Mouse (Mus musculus): ENCODE measurements around the gene Lyrm9. TPM values are rescaled to one million over a fixed set of nuclear protein-coding genes. Genes with fewer than 3 reads are reported as not detected.

The Lyrm9 gene
- polyA plus RNA-seq, 1 experiment from 2014 or later = 14.2 TPM

- WGBS = 77% methylated on average over 6 of the region's 6 CpGs
- Histone ChIP-seq H3K27ac (replicated peaks; ENCODE audit: low read depth, low read length) (no peak overlapping the region), H3K9ac (replicated peaks; ENCODE audit: low read length) (no peak overlapping the region), H3K4me3 (ENCODE audit: low read depth, low read length) (no peak overlapping the region), H3K4me2 (ENCODE audit: low read depth, low read length) (no peak overlapping the region), H3K36me3 (replicated peaks; ENCODE audit: control insufficient read depth, insufficient read depth, low read depth, low read length) (no peaks in the 10 kb centered on the region), H3K4me1 (ENCODE audit: control insufficient read depth, insufficient read depth, low read length) (no peaks in the 10 kb centered on the region), H3K27me3 (ENCODE audit: control insufficient read depth, insufficient read depth, low read length) (no peaks in the 10 kb centered on the region), H3K9me3 (replicated peaks; ENCODE audit: control insufficient read depth, low read length) (no peaks in the 10 kb centered on the region)
- no peak for DNase-seq (ENCODE audit: low spot score)
- no peak for ATAC-seq (replicated peaks; ENCODE audit: insufficient number of reproducible peaks, low FRiP score, low TSS enrichment, low read depth)
These were observed 21.8 kb upstream of the Lyrm9 start for GRCm38 (mm10) chr11:78804551-78804950.

- Histone ChIP-seq H3K27me3 (ENCODE audit: control insufficient read depth, insufficient read depth, low read length) (no peaks in the 10 kb centered on the region), H3K27ac (replicated peaks; ENCODE audit: low read depth, low read length) (no peak overlapping the region), H3K9ac (replicated peaks; ENCODE audit: low read length) (no peak overlapping the region), H3K4me2 (ENCODE audit: low read depth, low read length) (no peak overlapping the region), H3K36me3 (replicated peaks; ENCODE audit: control insufficient read depth, insufficient read depth, low read depth, low read length) (no peaks in the 10 kb centered on the region), H3K4me3 (ENCODE audit: low read depth, low read length) (no peak overlapping the region), H3K9me3 (replicated peaks; ENCODE audit: control insufficient read depth, low read length) (no peaks in the 10 kb centered on the region), H3K4me1 (ENCODE audit: control insufficient read depth, insufficient read depth, low read length) (no peaks in the 10 kb centered on the region)
- DNase-seq (ENCODE audit: low spot score) = no peak
- WGBS = 69% methylated on average over 6 of the region's 6 CpGs
- ATAC-seq (replicated peaks; ENCODE audit: insufficient number of reproducible peaks, low FRiP score, low TSS enrichment, low read depth) = no peak
These were observed 21.2 kb upstream of the Lyrm9 start for GRCm38 (mm10) chr11:78805198-78805597.

GRCm38 (mm10) chr11:78805691-78806137 lies 20.7 kb upstream of the Lyrm9 start:
- Histone ChIP-seq H3K4me3 (ENCODE audit: low read depth, low read length) (no peak overlapping the region), H3K9ac (replicated peaks; ENCODE audit: low read length) (no peak overlapping the region), H3K27ac (replicated peaks; ENCODE audit: low read depth, low read length) (no peak overlapping the region), H3K4me2 (ENCODE audit: low read depth, low read length) (no peak overlapping the region), H3K27me3 (ENCODE audit: control insufficient read depth, insufficient read depth, low read length) (no peaks in the 10 kb centered on the region), H3K36me3 (replicated peaks; ENCODE audit: control insufficient read depth, insufficient read depth, low read depth, low read length) (no peaks in the 10 kb centered on the region), H3K4me1 (ENCODE audit: control insufficient read depth, insufficient read depth, low read length) (no peaks in the 10 kb centered on the region), H3K9me3 (replicated peaks; ENCODE audit: control insufficient read depth, low read length) (no peaks in the 10 kb centered on the region)
- WGBS = 33% methylated on average over 9 of the region's 9 CpGs
- ATAC-seq (replicated peaks; ENCODE audit: insufficient number of reproducible peaks, low FRiP score, low TSS enrichment, low read depth) = no peak
- DNase-seq (ENCODE audit: low spot score) = no peak

GRCm38 (mm10) chr11:78807341-78808108 lies 18.9 kb upstream of the Lyrm9 start:
- DNase-seq (ENCODE audit: low spot score) (peak; percentile 28), ATAC-seq (replicated peaks; ENCODE audit: insufficient number of reproducible peaks, low FRiP score, low TSS enrichment, low read depth) (no peak)
- H3K27me3 ChIP-seq (ENCODE audit: control insufficient read depth, insufficient read depth, low read length) = no peaks in the 10 kb centered on the region
- H3K4me1 ChIP-seq (ENCODE audit: control insufficient read depth, insufficient read depth, low read length) = no peaks in the 10 kb centered on the region
- no peak overlapping the region for H3K4me3 ChIP-seq (ENCODE audit: low read depth, low read length)
- no peak overlapping the region for H3K9ac ChIP-seq (replicated peaks; ENCODE audit: low read length)
- no peak overlapping the region for H3K27ac ChIP-seq (replicated peaks; ENCODE audit: low read depth, low read length)
- H3K9me3 ChIP-seq (replicated peaks; ENCODE audit: control insufficient read depth, low read length) = no peaks in the 10 kb centered on the region
- WGBS = 44% methylated on average over 6 of the region's 6 CpGs
- H3K36me3 ChIP-seq (replicated peaks; ENCODE audit: control insufficient read depth, insufficient read depth, low read depth, low read length) = no peaks in the 10 kb centered on the region
- H3K4me2 ChIP-seq (ENCODE audit: low read depth, low read length) = no peak overlapping the region

GRCm38 (mm10) chr11:78809398-78809797 lies 17.0 kb upstream of the Lyrm9 start:
- DNase-seq (ENCODE audit: low spot score) = no peak
- H3K4me3 ChIP-seq (ENCODE audit: low read depth, low read length) = no peak overlapping the region
- H3K4me1 ChIP-seq (ENCODE audit: control insufficient read depth, insufficient read depth, low read length) = no peaks in the 10 kb centered on the region
- H3K36me3 ChIP-seq (replicated peaks; ENCODE audit: control insufficient read depth, insufficient read depth, low read depth, low read length) = no peaks in the 10 kb centered on the region
- no peak overlapping the region for H3K9ac ChIP-seq (replicated peaks; ENCODE audit: low read length)
- ATAC-seq (replicated peaks; ENCODE audit: insufficient number of reproducible peaks, low FRiP score, low TSS enrichment, low read depth) = no peak
- H3K27ac ChIP-seq (replicated peaks; ENCODE audit: low read depth, low read length) = no peak overlapping the region
- no peaks in the 10 kb centered on the region for H3K27me3 ChIP-seq (ENCODE audit: control insufficient read depth, insufficient read depth, low read length)
- no peak overlapping the region for H3K4me2 ChIP-seq (ENCODE audit: low read depth, low read length)
- no peaks in the 10 kb centered on the region for H3K9me3 ChIP-seq (replicated peaks; ENCODE audit: control insufficient read depth, low read length)

- no peak overlapping the region for H3K4me3 ChIP-seq (ENCODE audit: low read depth, low read length)
- no peak for ATAC-seq (replicated peaks; ENCODE audit: insufficient number of reproducible peaks, low FRiP score, low TSS enrichment, low read depth)
- no peaks in the 10 kb centered on the region for H3K36me3 ChIP-seq (replicated peaks; ENCODE audit: control insufficient read depth, insufficient read depth, low read depth, low read length)
- 32% methylated on average over 7 of the region's 7 CpGs for WGBS
- H3K27ac ChIP-seq (replicated peaks; ENCODE audit: low read depth, low read length) = no peak overlapping the region
- no peaks in the 10 kb centered on the region for H3K9me3 ChIP-seq (replicated peaks; ENCODE audit: control insufficient read depth, low read length)
- H3K4me1 ChIP-seq (ENCODE audit: control insufficient read depth, insufficient read depth, low read length) = no peaks in the 10 kb centered on the region; the same call in 1 of the 2 replicates
- no peak overlapping the region for H3K4me2 ChIP-seq (ENCODE audit: low read depth, low read length)
- no peak overlapping the region for H3K9ac ChIP-seq (replicated peaks; ENCODE audit: low read length)
- no peak for DNase-seq (ENCODE audit: low spot score)
- no peaks in the 10 kb centered on the region for H3K27me3 ChIP-seq (ENCODE audit: control insufficient read depth, insufficient read depth, low read length)
These were observed 11.9 kb upstream of the Lyrm9 start for GRCm38 (mm10) chr11:78814461-78814941.

GRCm38 (mm10) chr11:78815986-78816792 lies 10.2 kb upstream of the Lyrm9 start:
- 48% methylated on average over 14 of the region's 14 CpGs for WGBS
- Histone ChIP-seq H3K9ac (replicated peaks; ENCODE audit: low read length) (no peak overlapping the region), H3K36me3 (replicated peaks; ENCODE audit: control insufficient read depth, insufficient read depth, low read depth, low read length) (no peaks in the 10 kb centered on the region), H3K9me3 (replicated peaks; ENCODE audit: control insufficient read depth, low read length) (no peaks in the 10 kb centered on the region), H3K27me3 (ENCODE audit: control insufficient read depth, insufficient read depth, low read length) (no peaks in the 10 kb centered on the region), H3K27ac (replicated peaks; ENCODE audit: low read depth, low read length) (no peak overlapping the region), H3K4me2 (ENCODE audit: low read depth, low read length) (no peak overlapping the region), H3K4me3 (ENCODE audit: low read depth, low read length) (no peak overlapping the region), H3K4me1 (ENCODE audit: control insufficient read depth, insufficient read depth, low read length) (peaks cover 3% of the 10 kb centered on the region)
- DNase-seq (ENCODE audit: low spot score) = no peak
- no peak for ATAC-seq (replicated peaks; ENCODE audit: insufficient number of reproducible peaks, low FRiP score, low TSS enrichment, low read depth)
